Mouse (Mus musculus): Measurements from ENCODE around the gene Ifngr1. TPM values are rescaled to one million over a fixed set of nuclear protein-coding genes. Genes with fewer than 3 reads are reported as not detected.

The Ifngr1 gene
- polyA plus RNA-seq, 1 experiment from 2014 or later, result 28.9 TPM

Other genes with a start within 250 kb of the Ifngr1 start
- gene Olig3, start 235.4 kb upstream of the Ifngr1 start, polyA plus RNA-seq (2016; fragmentation: Nextera tagmentation; extraction: Ambion mirVana), result 35.7 and 44.0 TPM in 2 replicates
- gene Il22ra2, start 30.0 kb downstream of the Ifngr1 start, polyA plus RNA-seq (2016; fragmentation: Nextera tagmentation; extraction: Ambion mirVana), result not detected in 2 replicates
- gene Il20ra, start 120.6 kb downstream of the Ifngr1 start, polyA plus RNA-seq (2016; fragmentation: Nextera tagmentation; extraction: Ambion mirVana), result not detected in 2 replicates

All from neural tube, embryonic 12.5 days (tissue).